Mouse (Mus musculus): ENCODE results near the gene Yap1.

The Yap1 gene

DNA sequence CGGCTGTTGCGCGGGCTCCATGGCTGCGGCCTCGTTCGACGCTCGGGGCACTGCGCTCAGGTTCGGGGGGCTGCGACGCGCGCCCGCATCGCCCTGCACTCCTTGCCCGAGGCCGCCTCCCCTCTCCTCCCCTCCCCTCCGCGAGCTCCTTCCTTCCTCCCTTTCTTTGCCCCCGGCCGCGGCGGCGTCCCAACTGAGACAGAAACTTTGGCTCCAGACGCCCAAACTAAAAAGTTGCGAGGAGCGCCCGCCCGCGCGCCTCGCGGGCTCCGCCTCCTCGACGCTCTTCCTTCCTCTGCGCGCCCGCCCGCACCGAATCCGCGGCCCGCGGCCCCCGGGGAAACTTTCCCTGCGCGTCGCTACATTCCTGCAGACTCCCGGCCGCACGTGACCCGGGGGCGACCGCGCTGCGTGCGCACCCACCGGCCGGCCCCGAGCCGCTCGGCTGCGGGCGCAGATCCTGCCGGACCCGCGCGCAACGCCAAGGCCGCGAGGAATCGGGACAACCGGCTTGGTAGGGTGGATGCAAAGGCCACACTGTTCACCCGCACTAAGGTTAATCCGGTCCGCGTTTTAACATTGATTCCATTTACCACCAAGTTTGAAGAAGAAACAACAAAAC, at the start of gene Yap1:
Gene Yap1, minus strand, starts transcription at position 227 of the 622 bp plus-strand sequence.
- peak; percentile 32 for DNase-seq

DNA sequence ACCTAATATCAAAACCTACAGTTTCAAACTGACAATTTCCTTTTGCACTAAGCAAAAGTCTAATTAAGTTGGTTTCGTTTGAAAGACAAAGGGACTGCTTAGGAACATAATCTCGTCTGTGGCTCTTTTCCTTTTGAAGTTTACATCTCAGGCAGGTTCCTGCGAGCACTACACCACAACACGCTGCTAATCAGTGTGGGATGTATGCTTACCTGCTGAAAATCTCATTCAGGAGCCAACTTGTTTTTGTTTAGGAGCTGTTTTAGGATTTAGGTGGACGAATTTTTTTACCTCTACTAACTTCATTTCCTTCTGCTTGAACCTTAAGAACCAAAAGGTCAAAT, 38.6 kb upstream of the Yap1 start:
- DNase-seq = no peak

DNA sequence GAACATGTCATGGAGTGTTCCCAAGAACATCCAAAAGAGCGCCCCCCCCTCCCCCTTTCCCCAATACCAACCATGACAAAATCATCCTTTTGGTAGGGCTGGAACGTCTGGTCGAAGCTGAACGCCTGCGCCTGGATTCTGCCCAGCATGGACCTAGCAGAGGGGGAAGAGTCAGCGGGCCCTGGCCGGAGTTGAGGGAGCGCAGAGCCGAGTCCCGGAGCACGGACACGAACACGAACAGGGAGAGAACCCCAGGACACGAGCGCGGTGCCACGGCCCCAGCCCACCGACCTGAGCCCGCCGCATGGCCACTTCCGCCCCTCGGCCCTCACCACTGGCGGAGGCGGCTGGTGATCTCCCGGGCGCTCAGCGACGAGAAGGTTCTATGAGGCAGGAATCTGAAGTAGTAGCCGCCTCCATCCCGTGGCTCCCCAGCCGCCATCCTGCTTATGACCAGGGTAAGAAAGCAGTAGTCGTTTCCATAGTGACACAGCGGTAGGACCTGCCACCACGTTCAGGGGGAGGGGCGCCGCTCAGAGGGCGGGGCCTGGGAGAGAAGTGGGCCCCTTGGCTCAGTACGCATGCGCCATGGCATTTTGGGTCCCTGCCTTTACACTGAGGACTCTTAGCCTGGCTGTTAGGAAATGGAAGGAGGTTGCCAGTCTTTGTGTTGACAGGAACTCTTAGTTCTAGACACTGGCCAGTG, 38.1 kb upstream of the Yap1 start, which contains the start of gene Cfap300:
Gene Cfap300, minus strand, starts transcription at position 486 of the 706 bp plus-strand sequence.
- peak; percentile 98 for DNase-seq

DNA sequence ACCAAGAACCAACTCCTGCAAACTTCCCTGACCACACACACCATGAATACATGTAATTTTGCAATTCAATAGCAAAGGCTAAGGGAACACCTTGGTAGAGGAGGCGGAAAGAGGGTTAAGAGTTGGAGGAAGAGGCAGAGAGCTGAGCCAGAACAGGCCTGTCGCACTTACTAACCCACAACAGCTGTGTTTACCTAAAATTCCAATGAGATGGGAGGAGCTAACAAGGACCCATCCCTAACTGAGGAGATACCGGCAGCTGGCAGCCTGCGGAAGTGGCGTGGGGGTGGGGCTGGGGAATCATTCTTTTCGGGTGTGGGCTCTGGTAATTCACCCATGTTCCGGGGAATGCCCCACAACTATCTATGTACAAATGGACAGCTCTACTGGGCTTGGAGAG, 31.1 kb upstream of the Yap1 start:
- DNase-seq = no peak

DNA sequence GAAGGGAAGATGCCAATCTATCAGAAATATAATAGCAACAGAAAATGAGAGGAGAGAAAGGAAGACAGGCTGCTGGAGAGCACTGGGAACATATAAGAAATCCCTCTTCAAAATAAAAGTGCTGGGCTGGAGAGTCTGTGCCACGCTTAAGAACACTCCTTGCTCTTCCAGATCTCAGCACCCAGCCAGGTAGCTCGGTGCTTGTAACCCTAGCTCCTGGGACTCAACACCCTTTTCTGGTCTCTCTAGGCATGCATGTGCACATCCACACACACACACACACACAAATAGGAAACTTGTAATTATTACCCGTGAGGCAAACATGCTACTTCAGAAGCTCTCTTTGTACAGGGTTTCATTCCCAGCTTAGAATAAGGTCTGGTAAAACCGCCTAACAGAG, 30.7 kb upstream of the Yap1 start:
- no peak for DNase-seq

DNA sequence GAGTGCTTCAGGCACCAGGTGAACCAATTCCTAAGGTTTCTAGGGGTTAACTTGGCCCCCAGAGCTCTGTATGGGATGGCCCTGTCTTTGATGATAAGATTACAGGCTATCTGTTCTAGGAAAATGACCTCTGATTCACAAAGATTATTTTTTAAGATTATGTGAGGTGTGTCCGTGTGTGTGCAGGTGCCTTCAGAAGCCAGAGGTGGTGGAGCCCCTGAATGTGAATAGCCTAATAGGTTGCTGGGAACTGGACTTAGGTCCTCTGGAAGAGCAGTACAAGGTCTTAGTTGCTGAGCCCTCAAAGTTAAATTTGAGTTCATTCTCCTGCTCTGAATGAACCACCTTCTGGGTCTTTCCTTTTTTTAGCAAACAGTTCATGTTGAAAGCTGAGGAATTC, 29.7 kb upstream of the Yap1 start:
- no peak for DNase-seq

DNA sequence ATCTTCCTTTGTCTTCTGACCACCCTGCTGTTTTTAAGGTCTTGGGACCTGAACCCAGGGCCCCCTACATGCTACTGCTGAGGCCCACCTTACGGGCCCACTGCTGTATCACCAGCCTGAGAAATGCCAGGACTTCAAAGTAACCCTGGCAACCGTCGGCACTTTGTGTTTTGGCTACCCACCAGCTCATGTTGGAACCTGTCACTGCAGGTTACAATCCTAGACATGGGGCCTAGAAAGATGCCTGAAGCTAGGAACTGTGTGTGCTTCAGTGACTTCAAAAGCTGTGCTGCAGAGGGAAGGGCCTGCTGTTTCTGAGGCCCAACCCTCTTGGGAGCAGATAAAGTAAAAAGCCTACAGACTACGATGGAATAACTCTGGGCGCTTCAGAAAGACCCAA, 28.5 kb upstream of the Yap1 start:
- DNase-seq = no peak

DNA sequence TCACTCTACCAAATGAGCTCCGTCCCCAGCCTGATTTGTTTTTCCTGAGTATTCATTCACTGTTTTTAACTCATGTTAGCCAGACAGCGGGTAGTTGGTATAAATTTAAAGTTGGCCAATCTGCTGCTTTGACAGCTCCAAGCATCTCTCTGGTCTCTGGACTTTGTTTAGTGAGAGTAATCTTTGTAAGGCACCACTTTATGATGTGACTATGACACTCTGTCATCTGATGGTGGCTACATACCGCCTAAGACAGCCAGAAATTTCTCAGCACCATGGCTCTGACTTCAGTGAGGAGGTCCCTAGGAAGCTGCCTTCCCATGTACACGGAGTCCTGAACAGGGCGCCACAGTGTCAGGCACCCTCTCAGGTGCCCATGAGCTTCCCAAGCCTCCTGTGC, 14.2 kb upstream of the Yap1 start:
- no peak for DNase-seq

DNA sequence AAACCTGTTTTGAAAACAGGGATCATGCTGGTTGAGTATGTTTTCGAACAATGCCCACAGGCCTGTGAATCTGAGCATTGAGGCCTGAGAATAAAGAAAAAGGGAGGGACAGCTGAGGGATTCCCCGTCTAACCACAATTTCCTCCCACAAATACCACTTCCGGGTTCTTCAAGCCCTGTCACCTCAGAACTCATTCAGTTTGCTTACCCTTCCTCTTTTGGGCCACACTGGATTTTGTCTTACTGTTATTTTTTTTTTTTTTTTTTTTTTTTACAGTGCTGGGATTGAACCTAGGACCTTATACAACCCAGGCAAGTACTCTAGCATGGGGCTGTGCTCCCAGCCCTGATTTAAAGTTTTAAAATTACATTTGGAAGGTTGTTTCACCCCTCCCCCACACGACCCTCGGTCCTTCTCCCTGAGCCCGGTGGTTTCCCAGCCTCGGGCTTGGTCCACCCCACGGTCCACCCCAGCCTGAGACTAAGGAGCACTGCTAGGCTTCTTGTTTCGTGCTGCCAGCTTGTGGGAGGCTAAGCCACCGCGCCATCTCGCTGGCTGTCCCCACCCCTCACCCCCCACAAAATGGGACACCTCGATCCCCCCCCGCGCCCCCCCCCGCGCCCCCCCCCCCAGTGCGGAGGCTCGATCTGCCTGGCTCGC, 13.0 kb upstream of the Yap1 start:
- DNase-seq = no peak

DNA sequence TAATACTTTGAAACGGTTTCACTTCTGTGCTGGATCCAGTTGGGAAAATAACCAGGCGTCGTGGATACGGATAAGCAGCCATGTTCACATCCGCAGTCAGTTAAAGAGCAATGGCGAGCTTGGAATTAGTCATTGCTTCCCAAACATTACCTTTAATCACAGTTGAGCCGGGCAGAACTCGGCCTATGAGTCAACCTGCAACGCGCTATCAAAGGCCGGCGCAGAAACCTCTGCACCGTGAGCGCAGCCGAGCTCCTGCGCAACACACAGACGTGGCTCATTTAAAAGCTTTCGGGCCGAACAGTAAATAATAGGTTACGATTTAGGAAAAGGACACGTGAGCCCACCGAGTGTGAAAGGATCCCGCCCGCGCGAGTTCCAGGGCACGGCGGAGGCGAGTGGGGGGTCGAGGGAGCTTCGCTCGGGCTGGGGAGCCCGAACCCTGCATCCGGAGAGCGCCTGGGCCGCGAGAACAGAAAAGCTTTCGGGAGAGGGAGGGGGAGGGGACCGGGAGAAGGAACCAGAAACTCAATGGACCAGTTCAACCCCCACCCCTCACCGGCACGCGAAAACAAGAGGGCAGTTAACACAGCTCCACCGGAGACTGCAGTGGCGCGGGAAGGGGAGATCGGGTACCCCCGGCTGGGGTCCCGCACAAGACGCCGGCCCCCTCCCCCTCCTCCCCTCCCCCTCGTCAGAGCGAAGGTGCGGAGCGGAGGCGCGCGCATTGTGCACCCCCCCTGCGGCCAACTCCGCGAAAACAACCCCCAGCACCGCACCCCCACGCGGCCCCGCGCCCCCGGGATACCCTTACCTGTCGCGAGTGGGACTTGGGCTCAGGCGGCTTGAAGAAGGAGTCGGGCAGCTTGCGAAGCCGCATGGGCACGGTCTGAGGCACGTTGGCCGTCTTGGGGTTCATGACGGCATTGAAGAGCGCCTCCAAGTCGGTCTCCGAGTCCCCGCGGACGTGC, 810 bp downstream of the Yap1 start:
- peak; percentile 13 for DNase-seq

DNA sequence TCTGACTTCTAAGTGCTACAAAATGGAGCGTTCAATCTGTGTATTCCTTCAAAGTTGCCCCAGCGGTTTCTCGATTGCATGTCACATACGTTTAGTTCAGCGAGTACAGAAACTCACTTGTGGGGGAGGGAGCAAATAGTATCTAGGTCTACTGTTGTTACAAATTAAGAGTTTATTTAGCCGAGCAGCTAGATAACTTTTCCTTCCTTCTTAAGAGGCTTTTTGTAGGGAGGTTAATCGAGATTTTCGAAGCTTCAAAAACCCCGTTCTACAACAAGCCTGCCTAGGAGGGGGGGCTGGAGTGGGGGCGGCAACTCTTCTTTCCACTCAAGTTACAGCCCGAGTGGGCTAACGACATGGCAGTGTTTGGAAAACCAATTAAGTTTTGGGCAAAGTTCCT, 1.6 kb downstream of the Yap1 start:
- DNase-seq = peak; percentile 3

DNA sequence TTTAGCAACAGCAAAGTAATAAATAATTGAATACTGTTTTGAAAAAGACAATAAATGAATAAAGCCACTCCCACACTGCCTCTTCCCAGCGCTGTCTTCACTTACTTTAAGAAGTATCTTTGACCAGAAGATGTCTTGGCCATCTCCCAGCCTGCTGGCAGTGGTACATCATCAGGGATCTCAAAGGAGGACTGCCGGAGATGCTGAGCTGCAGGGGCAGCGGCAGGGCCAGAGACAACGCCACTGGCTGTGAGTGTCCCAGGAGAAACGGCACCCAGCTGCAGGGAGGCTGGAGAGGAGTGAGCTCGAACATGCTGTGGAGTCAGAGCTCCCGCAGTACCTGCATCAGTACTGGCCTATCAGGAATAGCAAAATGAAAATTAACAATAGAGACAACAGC, 3.0 kb downstream of the Yap1 start:
- DNase-seq = no peak

DNA sequence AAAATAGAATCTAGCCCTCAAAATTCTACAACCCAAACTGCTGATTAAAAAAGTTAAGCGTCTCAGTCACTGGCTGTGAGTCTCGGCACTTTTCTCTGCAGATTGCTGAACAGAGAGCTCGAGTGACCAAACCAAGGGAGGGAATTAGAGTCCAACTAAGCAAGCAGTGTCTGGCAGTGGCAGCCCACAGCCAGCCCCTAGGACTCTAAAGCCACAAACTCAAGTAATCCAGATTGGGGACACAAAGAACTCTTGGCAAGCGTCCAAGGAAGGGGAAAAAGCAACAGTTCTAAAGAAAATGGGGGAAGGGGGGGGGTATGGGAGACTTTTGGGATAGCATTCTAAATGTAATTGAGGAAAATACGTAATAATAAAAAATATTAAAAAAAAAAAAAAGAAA, 10.1 kb downstream of the Yap1 start:
- no peak for DNase-seq

DNA sequence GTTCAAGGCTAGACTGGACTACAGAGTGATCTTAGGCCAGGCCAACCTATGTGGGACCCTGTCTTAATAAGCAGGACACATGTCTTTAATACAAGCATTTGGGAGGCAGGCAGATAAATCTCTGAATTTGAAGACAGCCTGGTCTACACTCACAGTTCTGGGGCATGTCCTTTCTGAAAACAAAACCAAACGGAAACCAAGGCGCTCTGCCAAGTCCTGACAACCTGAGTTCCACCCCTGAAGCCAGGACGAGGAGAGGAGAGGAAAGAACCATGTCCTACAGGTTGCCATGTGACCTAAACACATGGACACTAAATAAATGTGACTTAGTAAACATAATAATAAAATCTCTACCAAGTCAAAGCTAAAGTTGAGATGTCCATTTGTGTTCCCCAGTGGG, 11.7 kb downstream of the Yap1 start:
- no peak for DNase-seq

DNA sequence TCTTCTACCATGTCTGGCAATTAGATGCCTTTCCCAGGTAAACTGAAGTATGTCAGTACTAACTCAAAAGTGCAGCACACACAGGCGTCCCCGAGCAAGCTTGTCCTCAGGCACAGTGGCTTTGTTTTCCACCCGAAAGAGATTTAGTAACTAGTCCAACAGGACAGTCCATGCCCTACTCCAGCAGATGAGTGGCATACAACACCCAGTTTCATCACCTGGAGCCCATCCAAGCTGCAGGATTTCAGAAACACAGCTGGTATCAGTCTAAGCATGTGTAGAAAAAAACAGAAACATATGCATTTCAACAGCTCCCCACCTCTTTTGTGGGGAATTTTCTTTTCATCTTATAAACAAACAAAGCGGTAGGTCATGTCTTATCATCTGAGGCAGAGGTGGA, 13.5 kb downstream of the Yap1 start:
- no peak for DNase-seq

DNA sequence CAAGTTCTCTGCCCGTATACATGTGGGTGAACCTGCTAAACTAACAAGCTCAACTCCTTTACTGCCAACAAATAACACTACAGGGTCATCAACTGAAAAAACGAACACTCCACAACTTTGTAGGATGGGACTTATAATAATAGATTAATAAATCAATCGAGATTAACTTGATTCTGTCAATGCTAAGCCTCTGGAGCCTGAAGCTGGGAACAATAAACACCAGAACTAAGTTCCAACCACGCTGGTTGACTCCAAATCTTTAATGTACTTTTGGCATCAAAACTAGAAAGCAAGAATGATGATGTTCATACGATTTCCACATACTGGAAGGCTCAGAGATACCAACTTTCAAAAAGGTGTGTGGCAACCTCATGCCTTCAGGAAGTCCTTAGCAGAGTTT, 17.3 kb downstream of the Yap1 start:
- DNase-seq = no peak

DNA sequence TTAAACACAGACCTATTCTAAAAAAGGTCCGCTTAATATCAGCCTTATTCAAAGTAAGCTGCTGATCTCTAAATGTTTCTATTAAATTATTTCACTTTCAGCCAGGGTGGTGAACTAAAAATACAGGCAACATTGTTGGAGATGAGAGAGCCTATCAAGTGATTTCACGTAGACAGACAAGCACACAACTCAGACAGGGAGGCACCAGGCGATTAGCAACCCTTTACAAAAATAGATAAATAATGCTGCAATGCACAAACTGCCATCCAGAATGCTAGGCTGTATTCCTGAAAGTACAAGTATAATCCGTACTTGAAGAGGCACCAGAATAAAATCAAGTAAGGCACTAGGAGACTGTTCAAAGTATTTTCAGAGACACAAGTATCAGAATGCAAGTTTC, 20.1 kb downstream of the Yap1 start:
- no peak for DNase-seq

DNA sequence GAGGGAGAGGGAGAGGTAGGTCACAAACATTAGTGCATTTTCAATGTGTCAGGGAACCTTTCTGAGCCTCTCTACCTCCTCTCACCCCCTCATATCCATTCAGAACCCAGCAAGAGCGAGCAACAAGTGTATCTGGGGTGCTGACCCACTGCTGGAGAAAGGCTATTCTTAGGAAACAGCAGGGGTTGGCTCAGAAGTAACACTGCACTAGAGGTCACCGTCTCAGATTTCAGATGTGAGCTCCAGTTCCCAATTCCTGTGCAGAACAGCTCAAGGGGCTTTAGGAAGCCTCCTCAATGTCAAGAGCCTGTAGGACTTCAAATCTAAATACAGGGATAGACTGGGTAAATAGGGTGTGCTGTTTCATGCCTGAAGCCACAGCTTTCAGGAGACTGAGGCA, 20.7 kb downstream of the Yap1 start:
- no peak for DNase-seq

DNA sequence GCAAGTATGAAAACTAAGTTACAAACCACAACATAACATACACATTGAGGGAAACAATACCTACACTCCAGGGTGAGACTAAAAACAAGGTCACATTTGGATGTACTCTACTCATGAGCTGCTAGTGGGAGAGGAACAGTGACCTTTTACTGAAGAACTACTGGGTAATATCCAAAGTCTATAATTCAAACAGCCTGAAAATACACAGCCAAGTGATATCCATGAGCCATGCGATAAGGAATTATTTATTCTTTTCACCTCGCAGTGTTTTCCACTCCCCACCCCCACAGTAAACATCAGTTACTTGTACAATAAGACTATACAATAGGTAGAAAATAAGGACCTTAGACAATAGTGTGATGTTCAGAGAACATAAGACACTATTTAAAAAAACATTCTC, 24.2 kb downstream of the Yap1 start:
- DNase-seq = no peak

DNA sequence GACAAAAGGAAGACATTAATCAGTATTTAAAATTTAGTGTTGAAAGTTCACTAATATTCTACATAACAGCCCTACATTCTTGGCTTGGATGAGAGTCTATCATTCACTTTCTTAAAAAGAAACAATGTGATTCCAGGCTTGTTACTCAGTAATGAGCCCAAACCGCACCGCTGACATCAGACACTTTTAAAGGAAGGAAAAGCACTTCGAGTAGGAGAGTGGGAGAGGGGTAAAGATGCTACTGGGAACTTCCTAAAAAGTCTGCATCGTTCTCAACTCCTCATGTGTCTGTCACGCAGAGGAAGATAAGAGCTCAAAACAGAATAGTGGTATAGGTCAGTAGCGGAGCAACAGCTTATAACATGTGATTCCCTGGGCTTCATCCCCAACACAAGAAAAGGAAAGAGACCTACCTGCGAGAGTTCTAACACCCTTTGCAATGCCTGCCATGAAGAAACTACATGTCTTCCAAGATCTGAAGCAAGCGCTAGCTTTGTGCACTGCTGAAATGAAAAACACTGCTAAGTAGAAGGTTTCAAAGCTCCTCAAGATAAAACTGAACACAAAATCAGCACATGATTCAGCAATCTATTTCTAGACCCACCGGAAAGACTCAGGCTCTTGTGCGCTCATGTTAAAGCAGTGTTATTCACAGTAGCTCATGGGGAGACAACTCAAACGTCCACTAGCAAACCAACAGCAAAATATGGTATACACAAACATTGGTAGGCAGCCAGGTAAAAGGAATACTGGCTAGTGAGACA, 25.1 kb downstream of the Yap1 start:
- no peak for DNase-seq

DNA sequence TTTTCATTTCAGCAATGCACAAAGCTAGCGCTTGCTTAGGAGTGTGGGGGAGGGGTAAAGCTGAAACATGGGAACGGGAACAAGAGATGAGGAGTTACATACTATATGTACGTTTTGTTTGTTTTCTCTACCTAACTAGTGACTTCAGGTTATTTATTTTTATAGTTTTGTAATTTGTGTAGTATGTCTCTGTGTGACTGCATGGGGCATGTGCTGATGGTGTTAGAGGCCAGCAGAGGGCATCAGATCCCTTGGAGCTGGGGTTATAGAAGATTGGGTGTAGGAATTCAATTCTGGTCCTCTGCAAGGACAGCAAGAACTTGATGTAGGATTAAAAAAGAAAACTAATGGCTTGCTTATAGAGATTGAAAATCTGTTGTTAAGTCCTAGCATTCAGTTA, 25.9 kb downstream of the Yap1 start:
- DNase-seq = no peak

DNA sequence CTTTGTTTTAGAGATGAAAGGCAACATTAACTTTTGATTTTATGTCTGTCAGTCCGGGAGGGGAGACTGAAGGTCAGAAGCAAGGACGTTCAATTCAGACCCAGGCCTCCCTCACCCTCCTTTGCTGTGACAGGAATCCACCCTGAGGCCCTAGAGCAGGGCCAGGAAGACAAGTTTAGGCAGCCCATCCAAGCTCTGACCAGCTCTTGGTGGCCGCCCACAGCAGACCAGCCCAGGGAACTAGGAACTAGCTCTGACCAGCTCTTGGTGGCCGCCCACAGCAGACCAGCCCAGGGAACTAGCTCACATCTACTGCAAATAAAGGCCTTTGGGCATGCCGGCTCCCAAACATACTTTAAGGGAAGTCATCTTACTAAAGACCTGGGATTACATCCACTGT, 26.8 kb downstream of the Yap1 start:
- no peak for DNase-seq

DNA sequence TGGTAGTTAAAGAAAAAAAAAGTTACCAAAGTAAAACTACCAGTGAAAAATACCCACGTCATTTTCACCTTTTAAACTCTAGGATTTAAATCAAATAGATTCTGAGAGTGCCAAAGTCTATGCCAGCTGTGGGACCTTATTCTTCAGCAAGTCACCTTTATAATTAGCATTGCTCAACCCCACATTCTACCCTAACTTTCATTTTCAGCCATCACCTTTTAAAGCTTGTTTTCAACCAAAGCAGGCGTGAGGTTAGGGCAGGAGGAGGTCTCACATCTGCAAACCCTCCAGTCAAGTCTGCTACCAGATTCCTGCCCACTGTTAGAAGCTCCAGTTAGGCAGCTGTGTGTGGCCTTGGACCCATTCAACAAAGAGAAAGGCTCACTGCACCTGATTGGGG, 32.4 kb downstream of the Yap1 start:
- DNase-seq = no peak
